Mouse (Mus musculus): ENCODE results near the gene Tnnt1.

- TF ChIP-seq CTCF (IDR thresholded peaks at IDR 0.05; ENCODE audit: borderline replicate concordance, insufficient read depth, low read length) (no peak), POLR2A (IDR thresholded peaks at IDR 0.05; ENCODE audit: low read depth, low read length) (no peak)
Measured at GRCm38 (mm10) chr7:4498251-4498650, 17.9 kb downstream of the Tnnt1 start.
